Mouse (Mus musculus): Measurements from ENCODE around the gene Chl1. TPM values are rescaled to one million over a fixed set of nuclear protein-coding genes. Genes with fewer than 3 reads are reported as not detected.

Chl1 gene
- total and polyA plus RNA-seq, 2 experiments from 2014 or later: 3.2 TPM; not detected in 1

- ATAC-seq (ENCODE audit: insufficient read depth, low read depth) (no peak), DNase-seq (ENCODE audit: low spot score) (no peak)
- TF ChIP-seq CTCF (IDR thresholded peaks at IDR 0.05; ENCODE audit: low read depth): no peak
- TF ChIP-seq EP300 (IDR thresholded peaks at IDR 0.05; ENCODE audit: low read depth): no peak
- no peak overlapping the region for H3K9ac ChIP-seq (replicated peaks; ENCODE audit: low read depth, low read length)
- no peak overlapping the region for H3K4me3 ChIP-seq (ENCODE audit: low read depth, low read length)
- no peaks in the 10 kb centered on the region for H3K36me3 ChIP-seq (replicated peaks; ENCODE audit: control insufficient read depth, insufficient read depth, low read length)
- no peak overlapping the region for H3K27ac ChIP-seq (ENCODE audit: low read depth)
- H3K4me1 ChIP-seq (ENCODE audit: control insufficient read depth, insufficient read depth): no peaks in the 10 kb centered on the region
- H3K27me3 ChIP-seq (ENCODE audit: control insufficient read depth, insufficient read depth, low read length): no peaks in the 10 kb centered on the region
- WGBS: 60% methylated on average over 2 of the region's 2 CpGs
- H3K9me3 ChIP-seq (replicated peaks; ENCODE audit: control insufficient read depth, low read length): no peaks in the 10 kb centered on the region
- no peak overlapping the region for H3K4me2 ChIP-seq (ENCODE audit: low read depth, low read length)
These were observed 15.1 kb downstream of the Chl1 start for GRCm38 (mm10) chr6:103525326-103526024.

GRCm38 (mm10) chr6:103526945-103527777 is 16.8 kb downstream of the Chl1 start:
- no peak overlapping the region for H3K9ac ChIP-seq (replicated peaks; ENCODE audit: low read depth, low read length)
- DNase-seq (ENCODE audit: low spot score) (no peak), ATAC-seq (ENCODE audit: insufficient read depth, low read depth) (no peak)
- no peaks in the 10 kb centered on the region for H3K9me3 ChIP-seq (replicated peaks; ENCODE audit: control insufficient read depth, low read length)
- H3K27ac ChIP-seq (ENCODE audit: low read depth): no peak overlapping the region
- no peaks in the 10 kb centered on the region for H3K27me3 ChIP-seq (ENCODE audit: control insufficient read depth, insufficient read depth, low read length)
- TF ChIP-seq CTCF (IDR thresholded peaks at IDR 0.05; ENCODE audit: low read depth) (no peak), EP300 (IDR thresholded peaks at IDR 0.05; ENCODE audit: low read depth) (no peak)
- H3K4me3 ChIP-seq (ENCODE audit: low read depth, low read length): no peak overlapping the region
- no peak overlapping the region for H3K4me2 ChIP-seq (ENCODE audit: low read depth, low read length)
- H3K4me1 ChIP-seq (ENCODE audit: control insufficient read depth, insufficient read depth): no peaks in the 10 kb centered on the region
- H3K36me3 ChIP-seq (replicated peaks; ENCODE audit: control insufficient read depth, insufficient read depth, low read length): no peaks in the 10 kb centered on the region
- 59% methylated on average over 8 of the region's 8 CpGs for WGBS

GRCm38 (mm10) chr6:103533048-103533447 is 22.7 kb downstream of the Chl1 start:
- Histone ChIP-seq H3K27ac (ENCODE audit: low read depth) (no peak overlapping the region), H3K27me3 (ENCODE audit: control insufficient read depth, insufficient read depth, low read length) (no peaks in the 10 kb centered on the region), H3K36me3 (replicated peaks; ENCODE audit: control insufficient read depth, insufficient read depth, low read length) (no peaks in the 10 kb centered on the region), H3K9ac (replicated peaks; ENCODE audit: low read depth, low read length) (no peak overlapping the region), H3K4me3 (ENCODE audit: low read depth, low read length) (no peak overlapping the region), H3K9me3 (replicated peaks; ENCODE audit: control insufficient read depth, low read length) (no peaks in the 10 kb centered on the region), H3K4me1 (ENCODE audit: control insufficient read depth, insufficient read depth) (no peaks in the 10 kb centered on the region), H3K4me2 (ENCODE audit: low read depth, low read length) (no peak overlapping the region)
- TF ChIP-seq CTCF (IDR thresholded peaks at IDR 0.05; ENCODE audit: low read depth) (no peak), EP300 (IDR thresholded peaks at IDR 0.05; ENCODE audit: low read depth) (no peak)
- DNase-seq (ENCODE audit: low spot score) (no peak), ATAC-seq (ENCODE audit: insufficient read depth, low read depth) (no peak)

GRCm38 (mm10) chr6:103534027-103534426 is 23.6 kb downstream of the Chl1 start:
- no peak for ATAC-seq (ENCODE audit: insufficient read depth, low read depth)
- Histone ChIP-seq H3K27ac (ENCODE audit: low read depth) (no peak overlapping the region), H3K9me3 (replicated peaks; ENCODE audit: control insufficient read depth, low read length) (no peaks in the 10 kb centered on the region), H3K4me2 (ENCODE audit: low read depth, low read length) (no peak overlapping the region), H3K27me3 (ENCODE audit: control insufficient read depth, insufficient read depth, low read length) (no peaks in the 10 kb centered on the region), H3K4me1 (ENCODE audit: control insufficient read depth, insufficient read depth) (no peaks in the 10 kb centered on the region), H3K4me3 (ENCODE audit: low read depth, low read length) (no peak overlapping the region), H3K9ac (replicated peaks; ENCODE audit: low read depth, low read length) (no peak overlapping the region), H3K36me3 (replicated peaks; ENCODE audit: control insufficient read depth, insufficient read depth, low read length) (no peaks in the 10 kb centered on the region)
- TF ChIP-seq CTCF (IDR thresholded peaks at IDR 0.05; ENCODE audit: low read depth) (no peak), EP300 (IDR thresholded peaks at IDR 0.05; ENCODE audit: low read depth) (no peak)
- DNase-seq (ENCODE audit: low spot score): no peak
- 72% methylated on average over 2 of the region's 2 CpGs for WGBS

- DNase-seq (ENCODE audit: low spot score): no peak
- Histone ChIP-seq H3K4me3 (ENCODE audit: low read depth, low read length) (no peak overlapping the region), H3K27me3 (ENCODE audit: control insufficient read depth, insufficient read depth, low read length) (no peaks in the 10 kb centered on the region), H3K9ac (replicated peaks; ENCODE audit: low read depth, low read length) (no peak overlapping the region), H3K27ac (ENCODE audit: low read depth) (no peak overlapping the region), H3K4me2 (ENCODE audit: low read depth, low read length) (no peak overlapping the region), H3K9me3 (replicated peaks; ENCODE audit: control insufficient read depth, low read length) (no peaks in the 10 kb centered on the region), H3K36me3 (replicated peaks; ENCODE audit: control insufficient read depth, insufficient read depth, low read length) (no peaks in the 10 kb centered on the region), H3K4me1 (ENCODE audit: control insufficient read depth, insufficient read depth) (no peaks in the 10 kb centered on the region)
- 81% methylated on average over 2 of the region's 2 CpGs for WGBS
- ATAC-seq (ENCODE audit: insufficient read depth, low read depth): no peak
- TF ChIP-seq EP300 (IDR thresholded peaks at IDR 0.05; ENCODE audit: low read depth) (no peak), CTCF (IDR thresholded peaks at IDR 0.05; ENCODE audit: low read depth) (no peak)
These were observed 32.2 kb downstream of the Chl1 start for GRCm38 (mm10) chr6:103542576-103542975.
